Mouse (Mus musculus) ovary, adult 10 weeks (tissue): Measurements from ENCODE around the gene Smad1. TPM values are rescaled to one million over a fixed set of nuclear protein-coding genes. Genes with fewer than 3 reads are reported as not detected.

Experiments
- polyA plus RNA-seq: library from polyadenylated mRNA; stranded (reverse); fragments of 350-450 nt; fragmentation: Illumina TruSeq; extraction: RNeasy Lipid Tissue Mini Kit (QIAGEN cat#74804); gene quantifications from one replicate; pipeline ENCODE4 v1.2.3, GENCODE M21; 2014

The Smad1 gene
- 40.7 TPM for polyA plus RNA-seq

GRCm38 (mm10) chr8:79398994-79399650, at the start of gene Smad1:
Smad1 (minus strand) TSS chr8:79399518.

DNA sequence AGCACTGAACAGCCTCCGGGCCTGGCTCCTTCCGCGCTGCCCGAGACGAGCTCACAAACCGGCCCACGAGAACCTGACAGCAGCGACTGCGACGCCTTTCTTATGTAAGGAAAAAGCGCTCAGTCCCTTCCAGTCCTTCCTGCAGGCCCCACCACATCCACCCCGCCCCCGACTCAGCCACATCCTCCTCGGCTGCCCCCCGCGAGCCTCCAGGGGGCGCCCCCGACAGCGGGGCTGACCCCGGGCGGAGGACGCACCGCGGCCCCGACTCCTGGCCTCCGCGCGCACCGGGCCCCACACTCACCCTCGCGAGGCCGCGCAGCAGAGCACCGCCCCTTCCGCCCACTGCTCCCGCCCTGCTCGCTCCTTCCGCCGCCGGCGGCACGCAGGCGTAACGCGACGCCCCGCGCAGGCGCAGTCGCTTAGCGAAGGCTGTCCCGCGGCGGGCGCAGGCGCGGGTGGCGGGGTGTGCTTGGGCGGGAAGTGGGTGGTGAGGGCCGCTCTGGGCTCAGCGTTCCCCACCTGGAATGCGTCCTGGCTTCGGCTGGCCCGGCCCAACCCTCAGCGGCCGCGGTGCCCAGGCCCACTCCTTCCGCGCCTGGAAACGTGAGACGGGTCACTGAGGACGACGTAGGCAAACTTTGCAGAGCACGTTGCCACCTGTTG, 104.6 kb downstream of the Smad1 start, which contains the start of gene Mmaa:
Mmaa (minus strand) TSS at position 328 of the 666 bp plus-strand sequence.

Other genes with a start within 250 kb of the Smad1 start
- gene 1700011L22Rik, start 150.9 kb downstream of the Smad1 start, polyA plus RNA-seq = not detected
- gene Mmaa, start 104.6 kb downstream of the Smad1 start, polyA plus RNA-seq = 6.6 TPM
- 130 TPM for gene Otud4, start 240.1 kb upstream of the Smad1 start, polyA plus RNA-seq